Mouse (Mus musculus) heart, adult 18-20 months (tissue): ENCODE data around the gene Sycn. TPM values are rescaled to one million over a fixed set of nuclear protein-coding genes. Genes with fewer than 3 reads are reported as not detected.

Experiments used
- DNase-seq, 2 experiments: peaks; one replicate each; pipeline ENCODE4 v3.0.0; 2021 to 2022; ENCODE audit warnings: mixed read lengths in 1 of 2
- microRNA-seq, 2 experiments: library from miRNA; unstranded; fragments of <30 nt; microRNA quantifications; one replicate each; pipeline ENCODE4 v1.2.0; 2022
- total RNA-seq, 2 experiments: library from RNA; stranded (reverse); gene quantifications; 2 replicates each; pipeline ENCODE4 v1.2.3; 2021

The Sycn gene
- total RNA-seq, 2 experiments from 2014 or later = not detected

DNA sequence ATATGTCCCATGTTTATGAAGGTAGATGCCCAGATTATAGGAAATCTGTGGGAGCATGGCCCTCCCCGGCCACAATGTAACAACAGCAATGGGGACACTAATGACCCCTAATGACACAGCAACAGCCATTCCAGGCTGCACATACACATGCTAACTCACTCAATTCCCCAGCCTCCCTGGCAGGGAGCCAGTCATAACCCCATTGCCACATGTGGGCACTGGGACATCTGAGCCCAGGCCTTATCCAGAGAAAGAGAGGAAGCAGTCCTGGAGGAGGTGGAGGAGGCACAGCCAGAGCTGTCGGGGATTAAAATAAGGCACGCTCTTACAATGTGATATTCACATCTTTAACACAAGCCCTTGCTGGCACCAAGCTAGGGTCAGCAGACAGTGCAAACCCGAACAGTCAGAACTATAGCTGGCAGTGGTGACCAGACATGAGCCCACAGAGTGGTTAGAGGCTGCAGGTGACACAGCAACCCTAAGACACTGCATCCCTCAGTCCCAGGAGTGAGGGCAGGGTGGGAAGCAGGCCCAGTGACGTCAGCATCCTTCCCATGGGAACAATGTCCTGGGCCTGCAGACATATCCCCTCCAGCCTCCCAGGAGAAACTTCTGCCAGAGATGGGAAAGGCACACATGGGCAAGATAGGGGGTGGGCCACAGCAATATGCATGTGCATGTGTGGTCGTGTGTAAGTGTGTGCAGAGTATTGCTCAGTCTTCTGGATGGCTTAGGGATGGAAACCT lies 46.2 kb downstream of the Sycn start:
- DNase-seq = peak in 1 of 2 experiments; percentile 43

- no peak for DNase-seq
Measured at GRCm38 (mm10) chr7:28587644-28588043, 47.0 kb downstream of the Sycn start.

Small RNAs within 50 kb of the gene (microRNA-seq; reads per million reads assigned to microRNA genes)
- gene Mir7049 = 0 to 1.1 reads per million in 2 experiments

Other genes with a start within 250 kb of the Sycn start
- gene Selenov, start 249.7 kb upstream of the Sycn start, total RNA-seq = not detected
- not detected for gene Dll3, start 238.6 kb upstream of the Sycn start, total RNA-seq
- 10 to 100 TPM; 66.3 to 66.6 TPM for gene Timm50, start 228.8 kb upstream of the Sycn start, total RNA-seq
- gene Supt5, start 202.1 kb upstream of the Sycn start, total RNA-seq = 10 to 100 TPM; 53.4 to 60.9 TPM
- gene Rps16, start 190.2 kb upstream of the Sycn start, total RNA-seq = 100 to 1,000 TPM; 517 to 602 TPM
- 10 to 100 TPM; 11.3 to 13.4 TPM for gene Plekhg2, start 168.3 kb upstream of the Sycn start, total RNA-seq
- gene Zfp36, start 160.6 kb upstream of the Sycn start, total RNA-seq = 10 to 100 TPM; 18.4 to 27.3 TPM
- gene Med29, start 148.2 kb upstream of the Sycn start, total RNA-seq = 10 to 100 TPM; 21.8 TPM
- gene Paf1, start 147.9 kb upstream of the Sycn start, total RNA-seq = 10 to 100 TPM; 39.5 to 44.5 TPM
- gene Gmfg, start 103.4 kb upstream of the Sycn start, total RNA-seq = 1 to 10 TPM; 5.4 to 7.8 TPM
- gene Lrfn1, start 88.9 kb upstream of the Sycn start, total RNA-seq = under 1 TPM; 0.46 to 0.65 TPM
- gene Ifnl2, start 30.4 kb upstream of the Sycn start, total RNA-seq = not detected
- gene Ifnl3, start 18.0 kb upstream of the Sycn start, total RNA-seq = not detected
- gene Nccrp1, start 6.4 kb downstream of the Sycn start, total RNA-seq = not detected
- 10 to 100 TPM; 19.6 to 22.1 TPM for gene Samd4b, start 57.3 kb downstream of the Sycn start, total RNA-seq
- 1 to 10 TPM; 8.8 to 9.9 TPM for gene Pak4, start 57.3 kb downstream of the Sycn start, total RNA-seq
- gene Acp7, start 90.4 kb downstream of the Sycn start, total RNA-seq = not detected
- under 1 TPM; 0.12 to 0.23 TPM for gene Fbxo27, start 152.0 kb downstream of the Sycn start, total RNA-seq
- under 1 TPM; 0.62 to 0.82 TPM for gene Fbxo17, start 175.9 kb downstream of the Sycn start, total RNA-seq
- 10 to 100 TPM; 59.4 to 60.4 TPM for gene Mrps12, start 200.9 kb downstream of the Sycn start, total RNA-seq
- gene Sars2, start 201.1 kb downstream of the Sycn start, total RNA-seq = 10 to 100 TPM; 14.7 to 15.5 TPM
- gene Ccer2, start 215.3 kb downstream of the Sycn start, total RNA-seq = not detected
- gene Sirt2, start 225.8 kb downstream of the Sycn start, total RNA-seq = 10 to 100 TPM; 84.3 to 88.4 TPM
- 10 to 100 TPM; 25.8 to 26.8 TPM for gene Nfkbib, start 226.6 kb downstream of the Sycn start, total RNA-seq
- 1 to 10 TPM; 1.5 to 3.4 TPM for gene Rinl, start 248.1 kb downstream of the Sycn start, total RNA-seq